Mouse (Mus musculus): ENCODE measurements around the gene Pik3r2.

The Pik3r2 gene

GRCm38 (mm10) chr8:70738211-70738610 is 38.3 kb downstream of the Pik3r2 start:
- no peak for DNase-seq (ENCODE audit: low spot score)

GRCm38 (mm10) chr8:70737705-70738104 is 38.8 kb downstream of the Pik3r2 start:
- DNase-seq (ENCODE audit: low spot score), result no peak

GRCm38 (mm10) chr8:70730956-70731355 is 45.6 kb downstream of the Pik3r2 start:
- DNase-seq (ENCODE audit: low spot score), result no peak

GRCm38 (mm10) chr8:70729808-70730475 is 46.6 kb downstream of the Pik3r2 start:
- DNase-seq (ENCODE audit: low spot score), result no peak

- no peak for DNase-seq (ENCODE audit: low spot score)
Observed at GRCm38 (mm10) chr8:70726721-70727120, 49.8 kb downstream of the Pik3r2 start.

GRCm38 (mm10) chr8:70725792-70726447 is 50.6 kb downstream of the Pik3r2 start:
- DNase-seq (ENCODE audit: low spot score), result peak; percentile 49

GRCm38 (mm10) chr8:70724216-70724615 is 52.3 kb downstream of the Pik3r2 start:
- DNase-seq (ENCODE audit: low spot score), result no peak

- DNase-seq (ENCODE audit: low spot score), result no peak
Observed at GRCm38 (mm10) chr8:70723486-70724210, 52.9 kb downstream of the Pik3r2 start, which contains the start of gene Pde4c. Gene Pde4c, plus strand, starts transcription at chr8:70723720.

- DNase-seq (ENCODE audit: low spot score), result no peak
Observed at GRCm38 (mm10) chr8:70721601-70722000, 54.9 kb downstream of the Pik3r2 start.

GRCm38 (mm10) chr8:70720739-70721138 is 55.8 kb downstream of the Pik3r2 start:
- peak; percentile 65 for DNase-seq (ENCODE audit: low spot score)

GRCm38 (mm10) chr8:70719796-70720270 is 56.7 kb downstream of the Pik3r2 start:
- DNase-seq (ENCODE audit: low spot score), result peak; percentile 3

- DNase-seq (ENCODE audit: low spot score), result peak; percentile 57
Observed at GRCm38 (mm10) chr8:70718297-70718696, 58.2 kb downstream of the Pik3r2 start, which contains the start of gene Gm3336. Gene Gm3336, plus strand, starts transcription at chr8:70718543.
